Mouse (Mus musculus): ENCODE measurements around the gene Slc26a6.

Gene Slc26a6

DNA sequence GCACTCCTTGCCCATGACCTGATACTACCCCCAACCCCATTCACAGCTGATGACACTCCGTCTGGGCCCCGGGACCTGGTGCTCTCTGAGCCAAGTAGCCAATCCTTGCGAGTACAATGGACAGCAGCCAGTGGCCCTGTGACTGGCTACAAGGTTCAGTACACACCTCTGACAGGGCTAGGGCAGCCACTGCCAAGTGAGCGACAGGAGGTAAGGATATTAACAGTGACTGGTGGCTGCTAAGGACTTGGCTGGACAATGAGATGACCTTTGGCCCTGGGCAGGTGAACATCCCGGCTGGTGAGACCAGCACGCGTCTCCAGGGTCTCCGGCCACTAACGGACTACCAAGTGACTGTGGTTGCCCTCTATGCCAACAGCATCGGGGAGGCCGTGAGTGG is 102.8 kb downstream of the Slc26a6 start:
- DNase-seq (ENCODE audit: low read depth), result no peak

Data from induced T-regulatory cell, adult 2 months (primary cell).